Mouse (Mus musculus) erythroblast, embryonic 14.5 days (primary cell): ENCODE data around the gene Gps2.

Experiments
- GATA1 ChIP-seq: IDR thresholded peaks from 2 replicates; pipeline ENCODE4 v1.6.1; 2012; ENCODE audit warnings: low read length, inconsistent platforms, mixed read lengths
- TAL1 ChIP-seq: IDR thresholded peaks from 3 replicates; pipeline ENCODE4 v1.6.1; 2012; ENCODE audit warnings: low read length, inconsistent platforms, mixed read lengths

GRCm38 (mm10) chr11:69881787-69882670 is 31.7 kb upstream of the Gps2 start:
- TF ChIP-seq GATA1 (no peak), TAL1 (no peak)
